Mouse (Mus musculus): ENCODE measurements around the gene Cfdp1.

GRCm38 (mm10) chr8:111810656-111811336 is 43.3 kb downstream of the Cfdp1 start:
- TF ChIP-seq POLR2A (IDR thresholded peaks at IDR 0.05; ENCODE audit: low read depth, low read length) = no peak
- no peak for TF ChIP-seq CTCF (IDR thresholded peaks at IDR 0.05; ENCODE audit: borderline replicate concordance, insufficient read depth, low read length)
